Mouse (Mus musculus) testis, adult 2 months (tissue): ENCODE data around the gene Btbd11.

ENCODE experiments used
- CTCF ChIP-seq: fragments of 200-500 bp; IDR thresholded peaks from 2 replicates; pipeline ENCODE4 v1.5.1; 2012; ENCODE audit warnings: low read depth, mild to moderate bottlenecking, inconsistent platforms, low read length, moderate library complexity; ENCODE audit not compliant: control insufficient read depth, insufficient read depth, insufficient replicate concordance
- POLR2A ChIP-seq: fragments of 200-500 bp; IDR thresholded peaks from 2 replicates; pipeline ENCODE4 v1.6.1; 2012; ENCODE audit warnings: low read depth, mild to moderate bottlenecking, inconsistent platforms, low read length, moderate library complexity; ENCODE audit not compliant: control insufficient read depth

DNA sequence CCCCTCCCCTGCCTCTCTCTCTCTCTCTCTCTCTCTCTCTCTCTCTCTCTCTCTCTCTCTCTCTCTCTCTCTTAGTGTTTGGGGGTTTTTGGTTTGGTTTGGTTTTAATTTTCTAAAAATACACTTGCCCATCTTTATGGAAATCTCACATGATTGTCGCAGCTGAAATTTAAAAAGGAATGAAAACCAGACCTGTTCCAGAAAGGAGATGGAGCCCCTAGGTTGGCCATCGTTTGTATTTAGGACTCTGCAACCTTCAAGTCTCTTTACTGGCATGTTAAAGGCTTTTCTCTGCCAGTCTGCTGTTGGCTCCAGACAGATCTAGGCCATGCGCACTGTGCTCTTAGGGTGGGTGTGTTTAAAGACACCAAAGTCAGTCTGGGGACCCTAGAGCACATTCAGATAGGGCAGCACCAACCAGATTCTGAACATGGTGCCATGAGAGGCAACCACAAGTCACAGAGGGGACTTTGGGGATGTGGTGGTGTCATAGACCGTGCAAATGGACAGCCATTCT, 238.6 kb downstream of the Btbd11 start:
- no peak for TF ChIP-seq POLR2A
- TF ChIP-seq CTCF: no peak
